ENCODE assay signal across 39 mouse cellular contexts in the genomic region with DNA sequence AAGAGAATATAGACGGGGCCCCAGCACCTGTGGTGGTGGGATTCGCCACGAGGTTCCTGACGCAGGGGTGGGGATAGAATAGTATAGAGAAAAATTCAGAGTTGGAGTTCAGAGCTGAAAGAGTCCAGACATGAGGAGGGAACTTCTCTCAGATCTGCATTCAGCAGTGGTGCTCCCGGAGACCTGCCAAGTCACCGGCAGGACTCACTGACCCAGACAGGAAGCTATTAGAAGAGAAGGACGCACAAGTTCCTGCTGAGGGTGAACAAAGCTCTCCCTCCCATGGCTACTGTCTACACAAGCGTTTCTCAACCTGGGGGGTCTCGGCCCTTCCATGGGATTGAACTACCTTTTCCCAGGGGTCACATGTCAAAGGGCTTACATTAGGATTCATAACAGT. TPM values are rescaled to one million over a fixed set of nuclear protein-coding genes. Genes with fewer than 3 reads are reported as not detected.
DNase-seq lines count a peak whose midpoint lies in the region; ATAC-seq lines count a peak whose summit lies in the region.
"Had no signal": no experiment of that assay in that cellular context is flagged by ENCODE, and none has a peak within 500 bp of the region (broad histone marks: within the 10 kb centered on the region; RNA-seq: fewer than 3 reads in every experiment).

No protein-coding gene starts in this region.

- no peaks in the 10 kb centered on the region for H3K9me3 ChIP-seq in liver, embryonic 11.5 days (ENCODE audit: control insufficient read depth, low read length)
- H3K9me3 ChIP-seq in liver, embryonic 13.5 days (replicated peaks), result no peaks in the 10 kb centered on the region
- H3K9me3 ChIP-seq: embryonic facial prominence, embryonic 10.5 days; embryonic facial prominence, embryonic 15.5 days; limb, embryonic 12.5 days; megakaryocyte, embryonic 14.5 days; midbrain, embryonic 13.5 days; stomach, embryonic 15.5 days had no signal

- peak; percentile 33 for DNase-seq in liver
- DNase-seq in liver, embryonic 11.5 days (ENCODE audit: low spot score), result no peak
- no peak for DNase-seq in liver, embryonic 13.5 days
- no peak for DNase-seq in spleen, postnatal 10 days (ENCODE audit: low spot score in 2 of 2)
- DNase-seq in T-cell, adult 2 months (ENCODE audit: low spot score), result no peak
- DNase-seq in thymus, postnatal 0 days (ENCODE audit: low spot score), result no peak
- DNase-seq: adrenal gland, postnatal 36 days; cerebellum, adult 2 months; cerebellum, postnatal 14 days; heart, adult 18-20 months; heart, postnatal 36 days; kidney, adult 9 months; kidney, postnatal 14 days; lung, adult 18-20 months; lung, postnatal 4 days; thymus, adult 18-20 months; thymus, postnatal 36 days had no signal

- no peaks in the 10 kb centered on the region for H3K27me3 ChIP-seq in liver, embryonic 11.5 days (replicated peaks; ENCODE audit: control insufficient read depth, insufficient read depth, low read length)
- no peaks in the 10 kb centered on the region for H3K27me3 ChIP-seq in liver, embryonic 13.5 days
- H3K27me3 ChIP-seq: embryonic facial prominence, embryonic 15.5 days; limb, embryonic 12.5 days; midbrain, embryonic 13.5 days; Patski; stomach, embryonic 15.5 days had no signal

- WGBS in liver, embryonic 11.5 days, result 71% methylated on average over 9 of the region's 9 CpGs
- WGBS in liver, embryonic 13.5 days (ENCODE audit: insufficient replicate concordance), result 59% methylated on average over 9 of the region's 9 CpGs

- H3K27ac ChIP-seq in liver, embryonic 11.5 days (ENCODE audit: low read depth, low read length), result no peak overlapping the region
- peak overlapping the region; percentile 94 for H3K27ac ChIP-seq in liver, embryonic 13.5 days
- H3K27ac ChIP-seq: embryonic facial prominence, embryonic 10.5 days; embryonic facial prominence, embryonic 15.5 days; hindbrain, embryonic 14.5 days; layer of hippocampus, adult 2 months; left cerebral cortex, adult 2 months; limb, embryonic 12.5 days; midbrain, embryonic 13.5 days; stomach, embryonic 15.5 days had no signal

- no peaks in the 10 kb centered on the region for H3K36me3 ChIP-seq in liver, embryonic 11.5 days (ENCODE audit: control insufficient read depth, insufficient read depth, low read length)
- no peaks in the 10 kb centered on the region for H3K36me3 ChIP-seq in liver, embryonic 13.5 days
- H3K36me3 ChIP-seq: embryonic facial prominence, embryonic 10.5 days; embryonic facial prominence, embryonic 15.5 days; limb, embryonic 12.5 days; midbrain, embryonic 13.5 days; stomach, embryonic 15.5 days had no signal

- no peak overlapping the region for H3K4me3 ChIP-seq in liver, embryonic 11.5 days (ENCODE audit: low read depth, low read length)
- H3K4me3 ChIP-seq in liver, embryonic 13.5 days (replicated peaks), result peak overlapping the region; percentile 28; the same call in 1 of the 2 replicates
- H3K4me3 ChIP-seq: embryonic facial prominence, embryonic 10.5 days; embryonic facial prominence, embryonic 15.5 days; layer of hippocampus, adult 2 months; left cerebral cortex, adult 2 months; limb, embryonic 12.5 days; megakaryocyte, embryonic 14.5 days; midbrain, embryonic 13.5 days; stomach, embryonic 15.5 days had no signal

- H3K4me2 ChIP-seq in liver, embryonic 11.5 days, result no peak overlapping the region
- H3K4me2 ChIP-seq in liver, embryonic 13.5 days, result peak overlapping the region; percentile 57
- H3K4me2 ChIP-seq: embryonic facial prominence, embryonic 15.5 days; heart, embryonic 11.5 days; hindbrain, embryonic 14.5 days; limb, embryonic 12.5 days; midbrain, embryonic 13.5 days; stomach, embryonic 15.5 days had no signal

- no peak for ATAC-seq in liver, embryonic 11.5 days (replicated peaks; ENCODE audit: low FRiP score)
- peak; percentile 51 for ATAC-seq in erythroblast, adult 5-6 weeks (replicated peaks; ENCODE audit: low FRiP score, poor library complexity, severe bottlenecking)
- no peak for ATAC-seq in liver, embryonic 13.5 days (ENCODE audit: low read depth)
- ATAC-seq: forebrain, embryonic 16.5 days; intestine, postnatal 0 days; lung, postnatal 0 days; midbrain, embryonic 13.5 days; Patski had no signal

- peaks cover 5% of the 10 kb centered on the region; the same call in 1 of the 2 replicates for H3K4me1 ChIP-seq in liver, embryonic 11.5 days (replicated peaks; ENCODE audit: control insufficient read depth, insufficient read depth, low read length)
- H3K4me1 ChIP-seq in liver, embryonic 13.5 days (replicated peaks), result peaks cover 50% of the 10 kb centered on the region
- H3K4me1 ChIP-seq: embryonic facial prominence, embryonic 10.5 days; limb, embryonic 12.5 days; midbrain, embryonic 13.5 days; stomach, embryonic 15.5 days had no signal

- H3K9ac ChIP-seq in liver, embryonic 11.5 days (ENCODE audit: low read depth, low read length), result no peak overlapping the region
- peak overlapping the region; percentile 56; the same call in 1 of the 2 replicates for H3K9ac ChIP-seq in liver, embryonic 13.5 days
- H3K9ac ChIP-seq: embryonic facial prominence, embryonic 15.5 days; hindbrain, embryonic 14.5 days; limb, embryonic 12.5 days; midbrain, embryonic 13.5 days; stomach, embryonic 15.5 days had no signal

RNA-seq across cellular contexts. Expression of gene Gcm1, which starts 56.5 kb away (rescaled TPM):
- polyA plus RNA-seq in liver, embryonic 11.5 days (2014; fragmentation: Nextera tagmentation; extraction: Ambion mirVana), result not detected in 2 replicates
- not detected in 2 replicates for total RNA-seq in erythroblast, adult 5-6 weeks (2015; ENCODE audit: low replicate concordance)
- not detected in 2 replicates for total RNA-seq in erythroblast, adult 5-6 weeks (2017; ENCODE audit: low replicate concordance)
- not detected in 2 replicates for polyA plus RNA-seq in liver, embryonic 13.5 days (2015; fragmentation: Nextera tagmentation; extraction: Ambion mirVana)
- polyA plus RNA-seq in thymus, postnatal 0 days (2015; fragmentation: Nextera tagmentation; extraction: Ambion mirVana), result 0.13 and 0.25 TPM in 2 replicates
- total RNA-seq: adrenal gland, adult 18-20 months; adrenal gland, postnatal 36 days; gastrocnemius, adult 8-10 months; heart, adult 18-20 months; heart, postnatal 36 days; layer of hippocampus, adult 2 months; layer of hippocampus, postnatal 14 days; left cerebral cortex, adult 2 months; left cerebral cortex, postnatal 25 days; MEL; monocyte, adult 5-6 weeks had no signal
- polyA plus RNA-seq: cerebellum, adult 2 months; embryonic facial prominence, embryonic 15.5 days; forebrain, embryonic 16.5 days; heart, embryonic 11.5 days; hindbrain, embryonic 14.5 days; intestine, postnatal 0 days; limb, embryonic 12.5 days; neural tube, embryonic 14.5 days; stomach, embryonic 15.5 days had no signal
